Mouse (Mus musculus) liver, adult 2 months (tissue): ENCODE measurements at regions not wholly inside any gene's neighbourhood (a gene's known extent, or its start where the extent isn't known, plus 50 kb on each side); places are given as distances from the start of the nearest gene placed in this dataset.

Experiments used
- CTCF ChIP-seq: fragments of 200-500 bp; IDR thresholded peaks from 2 replicates; pipeline ENCODE4 v1.5.1; 2011; ENCODE audit warnings: low read depth, low read length, control low read depth
- POLR2A ChIP-seq: fragments of 200-500 bp; IDR thresholded peaks from 2 replicates; pipeline ENCODE4 v1.6.1; 2011; ENCODE audit warnings: low read length, control low read depth; ENCODE audit not compliant: insufficient read depth; ENCODE audit errors: extremely low read depth

DNA sequence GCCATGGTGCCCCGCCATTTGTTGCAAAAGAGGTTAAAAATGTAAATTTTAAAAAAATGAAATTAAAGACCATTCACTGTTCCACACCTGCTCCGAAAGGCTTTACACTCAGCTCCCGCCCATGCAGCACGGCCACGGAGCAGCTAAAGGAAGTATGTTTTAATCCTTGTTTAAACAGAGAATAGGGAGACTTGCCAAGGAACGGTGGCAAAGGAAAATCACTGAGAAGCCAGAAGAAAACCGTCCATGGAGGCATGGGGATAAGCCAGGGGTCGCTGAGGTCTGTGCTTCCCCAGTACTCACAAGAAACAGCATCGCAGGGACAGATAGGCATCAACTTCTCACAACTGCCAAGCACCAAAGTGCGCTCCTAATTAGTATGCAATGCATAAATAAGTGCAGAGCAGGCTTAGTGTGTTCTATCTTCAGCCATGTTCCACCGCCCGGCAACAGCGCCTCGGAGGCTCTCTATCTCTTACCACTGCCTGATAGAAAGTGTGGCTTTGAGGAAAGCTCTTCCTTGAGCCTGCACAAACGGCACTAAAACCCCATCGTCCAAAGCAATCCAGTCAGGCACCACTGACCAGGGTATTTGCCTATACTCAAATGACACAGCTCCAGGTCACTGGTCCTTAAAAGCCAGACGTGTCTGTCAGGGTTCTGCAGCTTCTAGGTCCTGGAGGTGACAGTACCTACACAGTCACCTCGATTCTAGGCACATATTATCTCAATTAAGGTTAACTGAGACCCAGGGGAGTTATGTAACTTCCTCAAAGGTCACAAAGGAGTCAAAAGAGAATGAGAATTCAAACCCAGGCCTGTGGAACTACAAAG is 196.8 kb upstream of the Smim15 start:
- no peak for TF ChIP-seq CTCF
- TF ChIP-seq POLR2A = no peak
